Mouse (Mus musculus) ovary, adult 2 months (tissue): ENCODE results near the gene 4931406C07Rik. TPM values are rescaled to one million over a fixed set of nuclear protein-coding genes. Genes with fewer than 3 reads are reported as not detected.

Experiments used
- polyA plus RNA-seq: library from polyadenylated mRNA; depleted of rRNA; stranded (reverse); fragments of >200 nt; gene quantifications from 2 replicates; pipeline ENCODE4 v1.2.3, GENCODE M21; 2012; rRNA removed

4931406C07Rik gene
- polyA plus RNA-seq, result 4.6 and 5.5 TPM in 2 replicates

DNA sequence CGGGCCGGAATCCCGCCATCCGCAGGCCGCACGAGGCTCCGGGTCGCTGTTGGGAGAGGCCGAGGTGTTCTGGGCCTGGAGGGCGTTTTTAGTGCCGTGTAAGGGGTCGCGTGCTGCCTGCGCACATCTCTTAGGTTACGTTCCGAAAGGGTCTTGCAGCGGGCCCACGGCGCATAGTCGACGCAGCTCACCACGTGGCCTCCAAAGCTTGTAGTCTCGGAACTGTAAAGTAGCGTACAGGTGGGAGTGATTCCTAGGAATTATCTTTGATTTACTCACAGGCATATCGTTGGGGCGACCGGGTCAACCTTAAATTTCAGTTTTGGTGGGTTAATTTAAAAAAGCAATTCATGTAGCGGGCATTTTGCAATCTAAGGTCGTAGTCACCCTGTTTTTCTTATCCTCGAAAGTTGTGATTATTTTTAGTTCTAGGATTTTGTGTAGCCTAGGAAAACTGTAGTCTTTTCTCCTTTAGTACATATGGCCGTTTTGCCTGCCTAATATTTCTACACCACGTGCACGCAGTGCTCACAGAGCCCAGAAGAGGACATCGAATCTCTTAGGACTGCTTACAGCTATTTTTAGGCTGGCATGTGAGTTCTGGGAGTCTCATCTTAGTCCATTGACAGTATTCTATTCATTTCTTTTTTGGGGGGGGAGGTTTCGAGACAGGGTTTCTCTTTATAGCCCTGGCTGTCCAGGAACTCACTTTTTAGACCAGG, at the start of gene 4931406C07Rik:
TSS of gene 4931406C07Rik (minus strand) at position 51 of the 722 bp plus-strand sequence.

DNA sequence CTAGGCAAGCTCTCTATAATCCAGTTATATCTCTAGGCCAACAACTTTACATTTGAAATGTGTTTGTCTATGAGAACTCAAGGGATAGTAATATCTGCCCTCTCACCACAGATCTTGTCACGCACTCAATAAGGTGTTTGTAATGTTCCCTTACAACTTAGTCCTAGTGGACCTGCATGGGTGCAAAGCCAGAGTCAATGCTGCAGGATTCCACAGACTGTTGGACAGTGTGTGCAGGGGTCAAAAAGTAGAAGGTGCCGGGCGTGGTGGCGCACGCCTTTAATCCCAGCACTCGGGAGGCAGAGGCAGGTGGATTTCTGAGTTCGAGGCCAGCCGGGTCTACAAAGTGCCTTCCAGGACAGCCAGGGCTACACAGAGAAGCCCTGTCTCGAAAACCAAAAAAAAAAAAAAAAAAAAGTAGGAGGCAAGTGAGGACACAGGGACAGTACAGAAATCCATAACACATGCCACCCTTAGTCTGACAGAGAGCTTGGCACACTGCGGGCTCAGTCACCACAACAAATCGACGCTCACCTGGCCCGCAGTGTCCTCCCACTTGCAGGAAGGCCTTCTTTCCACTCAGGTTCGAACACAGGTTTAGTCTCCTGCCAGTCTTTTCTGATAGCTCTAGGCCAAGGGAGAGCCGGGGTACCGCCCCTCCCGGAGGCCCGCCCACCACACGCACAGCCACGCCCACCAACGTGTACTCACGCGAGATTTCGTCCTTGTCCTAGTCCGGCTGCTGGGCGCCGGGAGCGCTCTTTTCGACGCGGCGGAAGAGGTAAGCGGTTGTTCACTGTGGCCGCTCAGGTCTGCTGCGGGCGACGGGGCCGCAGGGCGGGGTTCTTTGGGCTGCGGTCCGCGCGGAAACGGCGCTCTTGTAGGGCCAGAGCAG, 498 bp downstream of the 4931406C07Rik start, which contains the start of gene Taf1d:
TSS of gene Taf1d (plus strand) at position 712 of the 895 bp plus-strand sequence.

DNA sequence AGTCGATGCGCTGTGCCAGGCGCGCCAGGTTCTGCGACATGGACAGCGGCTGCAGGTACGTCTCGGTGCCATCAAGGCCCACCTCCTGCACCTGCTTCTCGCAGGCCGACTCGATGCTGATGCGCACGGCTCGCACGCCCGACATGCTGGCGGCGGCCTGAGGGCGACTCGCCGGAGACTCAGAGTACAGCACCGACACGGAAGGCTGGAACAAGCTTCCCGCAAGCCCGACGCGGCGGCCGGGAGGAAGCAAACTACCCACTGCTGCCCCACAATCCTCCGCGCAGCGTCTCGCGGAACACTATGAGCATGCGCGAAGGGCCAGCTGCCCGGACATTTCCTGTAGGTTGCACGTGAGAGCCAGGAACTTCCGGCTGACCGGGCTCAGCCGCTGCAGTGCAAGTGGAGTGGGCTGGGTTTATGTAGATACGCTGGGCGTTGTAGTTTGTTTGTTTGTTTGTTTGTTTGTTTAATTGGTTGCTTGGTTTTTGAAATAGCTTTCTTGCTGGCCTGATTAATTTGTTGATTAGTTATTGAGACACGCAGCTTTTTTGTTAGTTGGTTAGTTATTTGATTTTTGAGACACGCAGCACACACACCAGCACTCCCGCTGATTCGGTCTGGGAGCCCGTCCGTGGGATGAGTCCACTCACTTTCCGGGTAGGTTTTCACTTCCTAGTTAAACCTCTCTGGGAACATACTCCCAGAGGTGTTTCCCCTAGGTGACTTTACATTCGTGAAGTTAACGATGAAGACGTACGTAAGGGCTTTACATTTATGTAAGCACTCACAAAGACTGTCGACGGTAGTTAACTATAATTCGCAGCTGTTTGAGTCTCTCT, 26.4 kb downstream of the 4931406C07Rik start, which contains the start of gene Med17:
TSS of gene Med17 (minus strand) at position 283 of the 842 bp plus-strand sequence.

DNA sequence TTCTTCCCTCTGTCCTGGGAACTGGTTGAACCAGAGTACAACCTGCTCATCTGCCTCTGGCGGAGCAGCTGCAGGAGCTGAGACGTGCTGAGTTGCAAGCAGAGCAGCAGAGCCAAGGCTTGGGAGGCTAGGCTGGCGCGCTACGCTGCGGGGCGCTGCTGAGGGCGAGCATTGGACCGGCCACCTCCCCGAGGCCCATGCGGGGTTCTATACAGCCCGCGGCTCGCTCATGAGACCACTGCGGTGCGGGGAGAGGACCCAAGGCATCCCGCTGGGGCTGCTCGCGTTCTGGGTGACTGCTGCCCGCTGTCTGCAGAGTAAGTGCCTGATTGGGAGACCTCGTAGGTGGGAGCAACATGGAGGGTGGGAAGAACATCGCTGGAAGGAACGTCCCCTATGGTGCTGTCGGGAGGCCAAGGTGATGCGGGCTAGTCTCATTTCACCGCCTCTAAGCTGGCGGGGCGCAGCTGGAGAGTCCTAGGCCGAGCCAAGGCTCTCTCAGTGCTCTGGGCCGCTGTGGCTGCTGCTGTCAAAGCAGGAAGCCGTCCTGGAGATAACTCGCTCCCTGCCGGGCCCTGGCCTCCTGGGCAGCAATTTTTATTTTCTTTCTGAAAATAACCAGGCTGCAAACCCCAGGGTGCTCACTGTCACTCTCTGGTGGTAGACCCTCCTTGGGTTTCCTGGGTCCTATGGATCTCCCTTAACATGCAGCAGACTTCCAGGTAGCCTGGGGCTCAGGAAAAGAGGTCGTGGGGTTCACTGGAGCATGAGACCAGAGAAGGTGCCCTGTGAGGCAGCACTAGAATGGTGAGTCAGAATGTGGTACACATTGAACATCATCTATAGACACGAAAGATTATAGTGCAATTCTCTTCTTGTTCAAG, 67.0 kb downstream of the 4931406C07Rik start, which contains the start of gene Vstm5:
TSS of gene Vstm5 (plus strand) at position 4 of the 884 bp plus-strand sequence.

Other genes with a start within 250 kb of the 4931406C07Rik start
- 0.36 and 0.50 TPM in 2 replicates for gene Hephl1, start 194.3 kb downstream of the 4931406C07Rik start, polyA plus RNA-seq
- gene Vstm5, start 67.4 kb downstream of the 4931406C07Rik start, polyA plus RNA-seq, result 3.1 and 3.3 TPM in 2 replicates
- gene Med17, start 26.5 kb downstream of the 4931406C07Rik start, polyA plus RNA-seq, result 60.3 and 71.6 TPM in 2 replicates
- 6.0 and 6.2 TPM in 2 replicates for gene Taf1d, start 234 bp downstream of the 4931406C07Rik start, polyA plus RNA-seq
- 2.3 and 3.3 TPM in 2 replicates for gene Cep295, start 51.3 kb upstream of the 4931406C07Rik start, polyA plus RNA-seq
- 13.7 and 15.5 TPM in 2 replicates for gene Smco4, start 187.0 kb upstream of the 4931406C07Rik start, polyA plus RNA-seq